10 mouse cellular contexts compared by ENCODE assay signal in genomic region chr11:68114202-68114601, GRCm38 (mm10).
DNase-seq lines count a peak whose midpoint lies in the region; ATAC-seq and TF ChIP-seq lines count a peak whose summit lies in the region.
"Had no signal": no experiment of that assay in that cellular context is flagged by ENCODE, and none has a peak within 500 bp of the region (broad histone marks: within the 10 kb centered on the region; RNA-seq: fewer than 3 reads in every experiment).

No protein-coding gene starts in this region.

- no peak for ATAC-seq in heart, embryonic 12.5 days (ENCODE audit: insufficient number of reproducible peaks, low FRiP score)
- no peak for ATAC-seq in hindbrain, embryonic 12.5 days (ENCODE audit: low FRiP score)
- peak; percentile 25; the same call in 1 of the 2 replicates for ATAC-seq in neural tube, embryonic 12.5 days (ENCODE audit: low FRiP score, low read depth)

- H3K4me2 ChIP-seq in heart, embryonic 12.5 days, result peak overlapping the region; percentile 25; the same call in 1 of the 2 replicates
- 0 out of 2 replicates have a peak overlapping the region, but pooled peaks have one; percentile 24 for H3K4me2 ChIP-seq in hindbrain, embryonic 12.5 days (replicated peaks)
- H3K4me2 ChIP-seq in neural tube, embryonic 12.5 days (replicated peaks), result no peak overlapping the region; the same call in 1 of the 2 replicates
- H3K4me2 ChIP-seq: lung, embryonic 15.5 days had no signal

- H3K27me3 ChIP-seq in heart, embryonic 12.5 days (replicated peaks), result no peaks in the 10 kb centered on the region
- H3K27me3 ChIP-seq in hindbrain, embryonic 12.5 days, result no peaks in the 10 kb centered on the region
- H3K27me3 ChIP-seq in neural tube, embryonic 12.5 days (replicated peaks), result no peaks in the 10 kb centered on the region
- H3K27me3 ChIP-seq: lung, embryonic 15.5 days had no signal

- no peak overlapping the region for H3K27ac ChIP-seq in heart, embryonic 12.5 days (ENCODE audit: poor library complexity, severe bottlenecking)
- H3K27ac ChIP-seq in hindbrain, embryonic 12.5 days, result peak overlapping the region; percentile 52; the same call in 1 of the 2 replicates
- no peak overlapping the region for H3K27ac ChIP-seq in neural tube, embryonic 12.5 days
- H3K27ac ChIP-seq: lung, embryonic 15.5 days had no signal

- H3K4me1 ChIP-seq in heart, embryonic 12.5 days (replicated peaks), result peaks cover 20% of the 10 kb centered on the region
- H3K4me1 ChIP-seq in lung, adult 2 months (ENCODE audit: control insufficient read depth, insufficient read depth, low read length), result no peaks in the 10 kb centered on the region
- H3K4me1 ChIP-seq in hindbrain, embryonic 12.5 days, result peaks cover 12% of the 10 kb centered on the region
- peaks cover 15% of the 10 kb centered on the region for H3K4me1 ChIP-seq in neural tube, embryonic 12.5 days
- H3K4me1 ChIP-seq: lung, embryonic 15.5 days had no signal

- no peak for DNase-seq in heart, postnatal 36 days
- no peak for DNase-seq in lung, adult 2 months
- DNase-seq in lung, postnatal 14 days, result no peak
- no peak for DNase-seq in left cerebral cortex, postnatal 14 days (ENCODE audit: low spot score in 2 of 2)
- DNase-seq in frontal cortex, postnatal 36 days (ENCODE audit: low spot score in 2 of 2), result no peak
- DNase-seq: adrenal gland, postnatal 14 days had no signal

- H3K4me3 ChIP-seq in heart, embryonic 12.5 days, result no peak overlapping the region
- H3K4me3 ChIP-seq in lung, adult 2 months (replicated peaks; ENCODE audit: extremely low read depth, low read depth, low read length), result no peak overlapping the region
- no peak overlapping the region for H3K4me3 ChIP-seq in hindbrain, embryonic 12.5 days
- no peak overlapping the region for H3K4me3 ChIP-seq in neural tube, embryonic 12.5 days
- H3K4me3 ChIP-seq: lung, embryonic 15.5 days had no signal

- H3K36me3 ChIP-seq in heart, embryonic 12.5 days, result no peaks in the 10 kb centered on the region
- H3K36me3 ChIP-seq in hindbrain, embryonic 12.5 days, result no peaks in the 10 kb centered on the region
- no peaks in the 10 kb centered on the region for H3K36me3 ChIP-seq in neural tube, embryonic 12.5 days
- H3K36me3 ChIP-seq: lung, embryonic 15.5 days had no signal

- no peaks in the 10 kb centered on the region for H3K9me3 ChIP-seq in heart, embryonic 12.5 days (replicated peaks)
- H3K9me3 ChIP-seq in hindbrain, embryonic 12.5 days (replicated peaks), result no peaks in the 10 kb centered on the region
- H3K9me3 ChIP-seq in neural tube, embryonic 12.5 days, result no peaks in the 10 kb centered on the region
- H3K9me3 ChIP-seq: lung, embryonic 15.5 days had no signal

- H3K9ac ChIP-seq in heart, embryonic 12.5 days, result no peak overlapping the region
- no peak overlapping the region for H3K9ac ChIP-seq in hindbrain, embryonic 12.5 days
- no peak overlapping the region for H3K9ac ChIP-seq in neural tube, embryonic 12.5 days
- H3K9ac ChIP-seq: lung, embryonic 15.5 days had no signal

- peak; percentile 50; the same call in 1 of the 2 replicates for TF ChIP-seq CTCF in lung, adult 2 months (IDR thresholded peaks at IDR 0.05; ENCODE audit: insufficient read depth, low read length)

- intact Hi-C loops in heart, postnatal 36 days (cut with DNase I), result loop anchor here (10.0 kb wide), 1 partner anchor 109 kb away; no protein-coding TSS in a partner anchor
- intact Hi-C loops in left cerebral cortex, postnatal 14 days (cut with DNase I), result no loop called here

- no peak for TF ChIP-seq POLR2A in lung, adult 2 months (IDR thresholded peaks at IDR 0.05; ENCODE audit: borderline replicate concordance, extremely low read depth, low read depth, low read length)

- 21% methylated on average over 6 of the region's 6 CpGs for WGBS in heart, embryonic 12.5 days
- 59% methylated on average over 6 of the region's 6 CpGs for whole genome bisulfite sequencing in lung, adult 2 months
- 13% methylated on average over 6 of the region's 6 CpGs for WGBS in hindbrain, embryonic 12.5 days
- WGBS in neural tube, embryonic 12.5 days, result 23% methylated on average over 6 of the region's 6 CpGs
